Mouse (Mus musculus) layer of hippocampus, postnatal 10 days (tissue): ENCODE results near the gene Jpt2. TPM values are rescaled to one million over a fixed set of nuclear protein-coding genes. Genes with fewer than 3 reads are reported as not detected.
"Not testable (repeated sequence)": the region's sequence is repeated elsewhere in the genome, so short reads cannot be mapped to it uniquely, and the experiment has no call there.

ENCODE experiments used
- DNase-seq, 2 experiments: peaks; one replicate each; pipeline ENCODE4 v3.0.0; 2021; ENCODE audit warnings: low spot score in 2 of 2
- long read RNA-seq: library from polyadenylated mRNA; stranded (forward); transcript quantifications from one replicate; pipeline ENCODE4 v2.0.0, GENCODE M21; 2023
- total RNA-seq, 2 experiments: library from RNA; stranded (reverse); gene quantifications; 2 replicates each; pipeline ENCODE4 v1.2.3; 2021

Gene Jpt2
- total RNA-seq = 10 to 100 TPM; 13.0 to 14.1 TPM
- long read RNA-seq, transcript Jpt2-201 (5 exons, 2,672 nt) = major isoform, 19 of 22 reads
- long read RNA-seq, partial matches to known transcripts = 0 of 22 reads
- long read RNA-seq, other reads (novel, unspliced or antisense) = 3 of 22 reads

DNA sequence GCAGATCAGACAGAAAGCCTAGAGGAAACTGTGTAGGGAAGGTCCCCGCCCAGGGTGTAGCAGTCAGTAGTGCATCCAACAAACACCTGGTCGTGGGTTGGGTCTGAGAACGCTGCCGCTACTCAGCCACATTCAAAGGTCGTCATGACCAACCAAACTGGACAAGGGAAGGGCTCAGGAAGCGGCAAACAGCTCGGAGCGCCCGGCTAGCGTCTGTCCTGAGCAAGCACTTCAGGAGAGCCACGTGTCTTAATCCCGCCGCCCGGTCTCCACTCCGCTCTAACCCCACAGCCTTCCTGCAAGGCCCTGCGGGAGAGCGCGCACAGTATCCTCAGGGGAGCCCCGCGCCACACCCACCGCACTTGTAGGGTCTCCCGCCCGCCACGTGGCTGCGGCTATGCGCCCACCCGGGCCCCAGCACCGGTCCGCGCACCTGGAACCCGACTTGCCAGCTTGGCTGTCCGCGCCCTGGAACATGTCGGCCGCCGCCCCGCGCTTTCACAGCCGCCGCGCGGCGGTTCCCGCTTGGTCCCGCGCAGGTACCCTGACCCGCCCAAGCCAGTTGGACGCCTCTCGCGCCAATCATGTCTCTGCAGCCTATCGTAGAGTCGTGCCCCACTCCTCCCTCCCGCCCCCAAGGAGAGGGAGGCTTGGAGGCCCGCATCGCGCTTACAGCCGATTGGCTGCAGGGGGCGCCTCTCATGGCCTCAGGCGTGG lies at the start of gene Jpt2:
Gene Jpt2, minus strand, starts transcription at position 555 of the 717 bp plus-strand sequence.
- peak; percentile 98 for DNase-seq

DNA sequence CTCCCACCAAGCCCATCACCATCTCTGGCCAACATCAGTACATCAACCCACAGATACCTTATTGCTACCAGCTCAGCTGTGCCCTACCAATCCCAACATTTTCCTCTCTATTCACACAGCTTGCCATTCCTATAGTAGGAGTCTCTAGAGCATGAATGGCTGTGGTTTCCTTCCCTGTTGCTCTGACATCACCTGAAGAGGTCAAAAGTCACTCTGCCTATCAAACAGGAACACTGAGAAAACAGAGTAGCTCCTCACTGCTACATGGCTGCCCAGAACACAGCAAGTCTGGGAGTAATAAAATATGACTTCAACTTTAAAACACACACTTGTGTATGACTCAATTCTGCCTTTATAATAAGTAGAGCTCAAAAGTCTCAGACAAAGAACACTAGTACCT lies 47.0 kb upstream of the Jpt2 start:
- no peak for DNase-seq

DNA sequence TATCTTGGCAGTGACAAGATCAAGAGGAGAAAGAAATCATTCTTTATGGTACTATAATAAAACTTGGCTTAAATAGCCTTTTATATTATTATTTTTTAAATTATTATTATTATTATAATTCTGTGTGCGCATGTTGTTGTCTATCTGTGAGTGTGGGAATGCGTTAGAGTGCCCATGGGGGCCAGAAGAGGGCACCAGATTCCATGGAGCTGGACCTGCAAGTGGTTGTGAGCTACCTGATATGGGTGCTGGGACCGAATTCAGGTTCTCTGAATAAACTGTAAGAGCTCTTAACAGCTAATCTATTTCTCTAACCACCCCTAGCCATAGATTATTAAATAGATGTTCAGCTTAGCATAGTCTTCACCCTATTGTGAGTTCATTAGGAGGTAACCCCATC lies 44.6 kb upstream of the Jpt2 start:
- DNase-seq = no peak

DNA sequence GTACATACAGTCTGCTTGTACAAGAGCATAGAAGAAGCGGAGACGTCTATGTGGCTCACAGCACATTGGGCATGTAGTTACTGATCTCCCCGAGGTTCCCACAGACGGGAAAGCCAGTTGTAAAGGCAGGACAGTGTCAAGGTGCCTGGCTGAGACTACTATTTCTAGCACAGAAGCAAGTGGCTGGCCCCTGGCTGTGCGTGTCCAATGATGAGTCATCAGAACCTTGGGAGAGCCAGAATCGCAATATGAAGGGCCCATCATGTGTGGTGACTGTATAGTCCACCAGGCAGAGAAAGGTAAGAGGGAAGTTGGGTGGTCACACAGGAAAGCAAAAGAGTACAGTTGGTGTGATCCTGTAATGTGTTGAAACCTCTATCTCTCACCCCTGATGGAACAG lies 34.2 kb upstream of the Jpt2 start:
- DNase-seq = no peak

DNA sequence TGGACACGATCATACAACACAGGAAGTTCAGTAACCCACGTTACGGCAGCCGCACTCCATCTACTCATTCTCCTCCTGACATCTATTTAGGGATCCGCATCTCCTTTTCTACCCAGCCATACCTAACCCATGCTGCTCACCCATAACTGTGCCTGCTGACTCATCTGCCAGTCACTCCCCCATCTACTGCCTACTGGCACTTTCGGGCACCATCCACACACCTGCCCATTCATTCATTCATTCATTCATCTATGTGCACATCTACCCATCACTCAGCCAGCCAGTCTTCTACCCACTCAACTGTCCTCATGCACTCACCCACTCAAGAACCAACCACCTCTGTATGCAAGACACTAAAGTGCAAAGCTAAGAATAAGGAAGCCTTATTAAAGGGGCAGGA lies 26.7 kb upstream of the Jpt2 start:
- no peak for DNase-seq

DNA sequence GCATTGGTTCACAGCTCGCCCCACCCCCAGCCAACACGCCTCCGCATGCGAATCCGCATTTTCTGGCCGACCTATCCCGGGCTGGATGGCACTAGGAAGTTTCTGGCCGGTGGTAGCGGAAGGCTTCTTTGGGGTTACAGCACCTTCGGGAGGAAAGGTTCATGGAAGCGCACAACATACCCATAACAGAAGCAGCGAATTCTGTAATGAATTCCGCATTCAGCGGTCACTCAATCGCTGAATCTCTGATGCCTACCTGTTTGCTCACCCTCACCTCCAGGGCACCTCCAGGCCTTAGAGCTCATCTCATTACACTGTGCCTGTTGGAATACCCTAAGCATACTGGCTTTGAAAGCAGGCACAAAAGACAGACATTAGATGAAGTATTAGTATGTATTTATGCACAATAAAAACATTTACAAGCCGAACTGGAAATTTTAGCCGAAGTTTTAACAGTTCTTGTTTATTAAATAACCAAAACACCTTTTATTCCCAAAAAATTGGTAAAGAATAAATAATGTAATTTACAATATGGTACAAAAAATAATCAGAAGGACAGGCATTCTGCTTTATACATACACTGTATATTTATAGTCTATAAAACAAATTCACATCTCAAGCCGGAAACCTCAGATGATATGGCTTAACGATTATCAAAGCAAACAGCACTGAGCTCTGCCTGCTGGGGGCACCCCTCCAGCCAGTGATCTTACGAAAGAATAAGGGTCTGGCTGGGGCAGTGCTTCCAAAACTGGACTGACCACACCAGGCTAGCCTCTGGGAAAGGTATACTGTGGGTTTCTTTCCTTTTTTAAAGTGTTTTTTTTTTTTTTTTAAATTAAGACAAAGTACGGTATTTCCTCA lies 595 bp upstream of the Jpt2 start:
- DNase-seq = no peak

DNA sequence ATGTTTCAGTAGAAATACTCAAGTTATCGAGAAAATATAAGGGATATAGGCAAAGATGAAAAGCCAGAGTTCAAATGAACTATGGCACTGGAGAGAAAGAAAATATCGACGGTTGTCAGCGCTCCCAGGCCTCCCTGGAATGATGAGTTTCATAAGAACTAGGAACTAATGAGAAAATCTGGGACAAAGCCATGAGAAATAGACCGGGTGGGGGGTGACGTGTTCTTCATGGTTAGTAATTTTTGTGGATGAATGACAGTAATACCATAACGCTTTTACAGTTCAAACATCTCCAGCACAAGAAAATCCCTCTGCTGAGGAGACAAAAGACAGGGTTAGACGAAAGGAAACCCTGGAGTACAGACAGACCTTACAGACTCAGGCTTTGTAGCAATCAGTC lies 1.1 kb downstream of the Jpt2 start:
- DNase-seq = no peak

DNA sequence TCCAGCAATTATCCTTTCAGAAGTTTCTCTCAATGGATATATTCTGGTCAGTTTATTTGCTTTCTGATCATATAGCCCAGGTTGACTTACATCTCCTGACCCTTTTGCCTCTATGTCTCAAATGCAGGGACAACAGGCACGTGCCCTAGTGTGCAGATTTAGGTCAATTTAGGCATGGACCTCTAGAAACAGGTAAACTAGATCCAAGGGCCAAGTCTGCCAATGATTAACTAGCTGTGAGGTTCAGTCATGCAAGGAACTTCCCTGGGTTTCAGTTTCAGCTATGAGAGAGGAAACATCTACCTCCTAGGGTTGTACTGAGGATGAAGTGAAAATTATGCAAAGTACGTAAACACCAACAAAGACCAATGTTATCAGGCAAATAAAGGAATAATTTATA lies 7.2 kb downstream of the Jpt2 start:
- DNase-seq = no peak

DNA sequence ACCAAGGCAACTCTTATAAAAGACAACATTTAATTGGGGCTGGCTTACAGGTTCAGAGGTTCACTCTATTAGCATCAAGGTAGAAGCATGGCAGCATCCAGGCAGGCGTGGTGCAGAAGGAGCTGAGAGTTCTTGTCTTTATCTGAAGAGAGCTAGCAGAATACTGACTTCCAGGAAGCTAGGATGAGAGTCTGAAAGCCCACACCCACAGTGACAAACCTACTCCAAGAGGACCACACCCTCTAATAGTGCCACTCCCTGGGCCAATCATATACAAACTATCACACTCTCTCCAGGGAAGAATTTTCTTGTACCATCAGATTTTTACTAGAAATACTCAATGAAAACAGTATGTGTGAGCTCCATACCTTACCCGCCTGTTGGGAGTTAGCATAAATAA lies 9.8 kb downstream of the Jpt2 start:
- DNase-seq = no peak

DNA sequence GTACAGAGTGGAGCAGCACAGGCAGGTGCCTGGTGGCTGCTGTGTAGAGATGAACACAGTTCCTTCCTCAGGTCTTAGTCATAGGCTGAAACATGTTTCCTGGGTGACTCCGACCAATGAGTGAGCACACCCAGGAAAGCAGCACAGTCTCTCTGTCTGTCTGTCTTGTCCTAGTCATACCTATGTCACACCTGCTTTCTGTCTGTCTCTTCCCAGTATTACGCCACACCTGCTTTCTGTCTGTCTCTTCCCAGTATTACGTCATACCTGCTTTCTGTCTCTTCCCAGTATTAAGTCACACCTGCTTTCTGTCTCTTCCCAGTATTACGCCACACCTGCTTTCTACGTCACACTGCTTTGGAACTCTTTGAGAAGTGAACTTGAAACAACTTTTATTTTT lies 12.3 kb downstream of the Jpt2 start:
- no peak for DNase-seq

DNA sequence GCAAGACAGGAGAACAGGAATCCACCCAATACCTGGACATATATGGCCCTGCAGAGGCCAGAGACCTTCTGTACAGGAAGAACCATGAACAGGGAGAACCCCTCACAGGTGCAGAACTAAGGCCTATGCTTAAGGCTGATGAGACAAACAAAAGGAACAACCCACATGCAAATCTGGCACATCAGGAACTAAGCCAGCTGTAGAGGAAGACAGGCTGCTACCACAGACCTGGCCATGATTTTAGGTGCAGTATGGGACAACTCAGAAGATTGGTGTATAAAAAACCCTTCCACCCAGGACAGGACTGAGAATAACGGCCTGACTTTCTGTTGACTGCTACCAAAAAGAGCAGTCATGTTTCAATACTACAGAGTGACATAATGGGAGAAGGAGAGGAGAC lies 16.9 kb downstream of the Jpt2 start:
- not testable (repeated sequence) for DNase-seq

DNA sequence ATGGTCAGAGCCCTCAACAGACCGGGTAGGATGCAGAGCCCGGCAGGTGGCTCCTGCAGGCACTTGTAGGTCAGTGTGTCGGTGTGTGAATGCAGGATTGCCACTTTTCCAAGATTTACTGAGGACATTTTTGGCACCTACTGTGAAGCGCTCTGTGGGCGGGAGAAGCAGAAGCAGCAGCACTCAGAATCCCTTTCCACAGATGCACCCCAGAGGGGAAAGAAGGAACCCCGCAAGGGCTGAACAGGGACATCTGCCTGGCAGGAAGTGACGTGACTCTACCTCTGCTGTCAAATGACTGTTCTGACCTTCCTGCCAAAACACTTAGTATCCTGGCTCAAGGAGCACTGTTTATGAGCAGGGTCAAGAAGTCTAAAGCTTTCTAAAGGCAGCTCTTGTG lies 17.5 kb downstream of the Jpt2 start:
- peak in 1 of 2 experiments; percentile 8 for DNase-seq

DNA sequence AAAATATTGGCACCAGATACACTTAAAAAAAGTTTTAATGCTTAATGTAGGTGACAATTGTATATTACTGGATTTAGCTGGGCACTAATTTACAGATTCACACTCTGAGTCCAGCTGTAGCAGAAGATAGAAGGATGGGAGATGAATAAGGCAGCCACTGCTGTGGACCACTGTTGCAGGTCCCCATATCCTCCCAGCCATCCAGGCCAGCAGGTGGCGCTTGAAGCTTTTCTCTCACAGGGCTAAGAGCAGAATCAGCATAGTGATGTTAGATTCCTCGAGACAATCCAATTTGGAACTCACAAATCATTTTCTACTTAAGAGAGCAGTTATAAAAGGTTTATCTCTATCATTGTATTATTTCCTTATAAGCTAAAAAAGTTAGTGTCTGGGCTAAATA lies 18.0 kb downstream of the Jpt2 start:
- peak; percentile 41 to 55 for DNase-seq

DNA sequence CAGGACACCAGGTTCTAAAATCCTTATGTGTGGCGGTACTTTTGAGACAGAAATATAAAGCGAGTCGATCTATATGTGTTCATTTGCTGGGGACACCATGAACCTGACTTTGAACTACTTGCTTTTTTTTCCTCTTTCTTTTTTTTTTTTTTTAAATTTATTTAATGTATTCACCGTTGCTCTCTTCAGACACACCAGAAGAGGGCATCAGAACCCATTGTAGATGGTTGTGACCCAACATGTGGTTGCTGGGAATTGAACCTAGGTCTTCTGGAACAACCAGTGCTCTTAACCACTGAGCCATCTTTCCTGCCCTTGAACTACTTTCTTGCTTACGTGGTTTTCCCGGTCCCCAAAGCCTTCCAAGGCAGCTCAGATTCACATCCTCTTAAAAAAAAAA lies 23.2 kb downstream of the Jpt2 start:
- no peak for DNase-seq

DNA sequence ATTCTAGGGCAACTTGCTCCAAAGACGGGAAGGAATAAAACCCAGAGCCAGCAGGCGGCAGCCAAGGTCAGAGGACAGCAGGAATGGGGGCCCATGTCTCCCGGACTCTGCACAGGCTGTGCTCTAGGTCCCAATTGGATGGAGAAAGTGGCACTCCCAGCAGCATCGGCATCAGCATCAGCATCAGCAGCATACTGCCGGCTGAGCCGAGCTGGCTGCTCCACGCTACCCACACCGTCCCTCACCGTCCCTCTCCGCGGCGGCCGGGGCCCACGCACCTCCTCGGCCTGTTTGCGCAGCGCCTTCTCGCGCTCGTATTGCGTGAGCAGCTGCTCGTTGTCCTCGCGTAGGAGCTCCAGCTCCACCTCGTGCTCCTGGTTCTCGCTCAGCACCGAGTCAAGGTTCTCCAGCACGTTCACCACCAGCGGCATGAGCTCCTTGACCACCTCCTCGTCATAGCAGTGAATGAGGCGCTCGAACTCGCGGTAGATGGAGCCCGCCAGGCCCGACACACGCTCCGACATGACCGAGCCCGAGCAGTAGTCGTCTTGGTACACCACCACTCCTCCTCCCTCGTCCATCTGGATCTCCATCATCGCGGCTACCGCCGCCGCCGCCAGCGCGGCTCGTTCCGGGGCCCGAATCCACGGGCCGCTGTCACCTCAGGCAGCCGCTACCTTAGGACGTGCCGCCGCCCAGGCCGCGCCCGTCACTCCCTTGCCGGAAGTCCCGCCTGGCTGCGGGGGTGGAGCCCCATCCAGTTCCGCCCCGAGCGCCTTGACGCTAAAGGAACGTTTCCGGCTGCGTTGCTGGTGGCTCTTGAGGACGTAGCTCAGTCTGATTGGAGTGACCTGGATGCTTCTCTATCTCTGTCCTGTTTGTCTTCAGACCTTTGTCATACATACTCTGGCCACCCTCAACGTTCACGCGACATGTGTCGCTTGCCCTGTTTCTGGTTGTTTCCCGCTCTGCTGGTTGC lies 23.9 kb downstream of the Jpt2 start, which contains the start of gene Mapk8ip3:
Gene Mapk8ip3, minus strand, starts transcription at position 719 of the 979 bp plus-strand sequence.
- peak; percentile 94 to 96 for DNase-seq

DNA sequence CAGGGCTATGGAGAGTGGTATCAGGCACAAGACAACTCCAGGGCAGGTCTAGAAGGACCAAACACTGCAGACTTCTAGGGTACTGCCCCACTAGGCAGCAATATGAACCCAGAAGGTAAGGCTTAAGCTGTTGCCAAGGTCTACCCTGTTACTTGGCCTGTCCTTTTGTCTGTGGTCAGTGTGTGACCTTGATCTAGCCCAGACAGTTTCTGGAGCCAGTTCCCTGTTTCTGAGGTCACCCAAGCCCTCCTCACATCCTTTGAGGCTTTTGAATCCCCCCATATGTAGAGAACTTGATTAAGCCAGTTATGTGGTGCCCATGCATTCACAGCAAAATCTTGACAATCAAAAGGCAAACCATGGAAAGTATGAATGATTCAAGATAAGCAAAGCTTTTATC lies 24.8 kb downstream of the Jpt2 start:
- no peak for DNase-seq

DNA sequence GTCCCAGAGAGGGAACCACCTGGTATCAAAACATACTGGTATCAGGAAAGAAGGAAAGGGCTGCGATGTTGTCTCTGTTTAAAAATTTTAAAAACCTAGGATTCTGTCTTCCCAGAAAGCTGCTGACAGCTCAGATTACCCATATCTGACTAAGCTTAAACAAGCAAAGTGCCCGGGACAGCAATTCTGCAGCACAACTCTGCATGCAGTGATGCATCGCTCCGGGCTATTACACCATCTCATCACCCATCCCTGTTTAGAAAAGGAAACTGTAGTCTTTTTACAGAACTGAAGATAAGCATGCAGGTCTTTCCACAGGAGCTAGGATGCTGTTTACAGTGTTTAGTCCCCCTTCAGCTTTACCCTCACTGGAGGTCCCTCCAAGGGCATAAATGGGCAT lies 25.6 kb downstream of the Jpt2 start:
- DNase-seq = no peak

DNA sequence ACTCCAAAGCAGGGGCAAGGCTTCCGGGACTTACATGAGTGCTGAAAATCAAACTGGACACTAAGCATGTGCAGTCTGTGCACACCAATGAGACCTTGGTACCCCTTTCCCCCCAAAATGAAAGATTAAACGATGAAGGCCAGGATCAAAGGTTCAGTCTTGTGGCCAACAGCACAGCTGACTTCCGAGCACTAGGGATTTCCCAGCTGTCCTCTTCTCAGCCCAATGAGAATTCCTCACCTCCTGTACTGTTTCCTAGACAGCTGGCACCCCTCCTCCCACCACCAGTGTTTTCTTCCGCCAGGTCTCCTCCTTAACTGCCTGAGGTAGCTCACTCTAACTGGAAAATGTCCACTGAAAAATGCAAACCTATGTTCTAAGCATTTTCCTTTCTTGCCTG lies 27.3 kb downstream of the Jpt2 start:
- no peak for DNase-seq

DNA sequence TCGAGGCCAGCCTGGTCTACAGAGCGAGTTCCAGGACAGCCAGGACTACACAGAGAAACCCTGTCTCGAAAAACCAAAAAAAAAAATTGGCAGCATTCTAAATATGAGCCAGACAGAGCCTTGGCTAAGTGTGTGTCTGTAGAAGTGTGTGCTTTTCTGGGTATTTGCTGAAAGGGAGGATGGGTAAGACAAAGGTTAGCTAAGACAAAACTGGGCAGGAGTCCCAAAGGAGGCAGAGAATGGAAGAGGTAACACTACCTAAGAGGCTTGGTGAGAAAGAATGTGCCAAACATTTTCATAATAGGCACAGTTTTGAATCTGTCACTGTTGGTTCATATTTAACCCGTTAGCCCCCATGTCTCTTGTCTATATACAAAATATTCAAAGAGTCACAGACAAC lies 28.1 kb downstream of the Jpt2 start:
- DNase-seq = no peak

DNA sequence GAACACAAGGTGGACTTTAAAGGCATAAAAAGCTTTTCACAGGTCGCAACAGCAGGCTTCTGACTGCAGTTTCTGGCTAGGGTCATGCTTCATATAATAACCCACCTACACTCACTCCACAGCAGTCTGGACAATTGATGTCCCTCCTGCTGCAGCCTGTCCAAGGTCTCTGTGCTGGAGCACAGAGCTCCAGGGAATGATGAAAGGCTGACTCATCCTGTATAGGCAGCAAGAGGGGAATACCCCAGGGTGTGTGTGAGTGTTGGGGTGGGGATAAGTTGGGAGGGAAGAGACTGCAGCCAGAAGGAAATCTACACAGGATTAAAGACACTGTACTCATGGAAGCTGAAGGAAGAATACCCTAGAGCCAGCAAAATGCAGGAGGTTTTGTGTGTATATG lies 31.0 kb downstream of the Jpt2 start:
- no peak for DNase-seq

DNA sequence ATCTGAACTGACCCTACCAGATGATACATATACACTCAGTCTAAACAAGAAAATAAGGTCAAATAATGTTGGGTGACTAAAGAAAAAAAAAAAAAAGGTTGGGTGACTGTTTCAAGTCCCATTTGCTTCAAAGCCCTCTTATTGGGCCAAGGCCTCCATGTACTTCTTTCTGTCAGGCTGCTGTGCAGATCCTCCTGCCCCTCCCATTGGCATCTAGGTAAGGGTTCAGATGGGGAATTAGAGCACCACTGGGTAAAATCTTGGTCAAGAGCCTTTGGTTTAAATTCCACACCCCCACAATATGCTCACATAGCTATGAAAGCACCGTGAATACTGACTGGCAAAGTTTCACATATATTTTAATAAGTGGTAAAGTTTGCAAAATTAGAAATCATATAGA lies 37.2 kb downstream of the Jpt2 start:
- no peak for DNase-seq
